Mouse (Mus musculus): ENCODE data around the gene Sec13.

GRCm38 (mm10) chr6:113742321-113742720, 1.8 kb upstream of the Sec13 start:
- TF ChIP-seq POLR2A (IDR thresholded peaks at IDR 0.05; ENCODE audit: borderline replicate concordance, extremely low read depth, low read depth, low read length), result no peak
- TF ChIP-seq CTCF (IDR thresholded peaks at IDR 0.05; ENCODE audit: insufficient read depth, low read length), result no peak
